Mouse (Mus musculus): Measurements from ENCODE around the gene Brip1. TPM values are rescaled to one million over a fixed set of nuclear protein-coding genes. Genes with fewer than 3 reads are reported as not detected.
"Not testable (repeated sequence)": the region's sequence is repeated elsewhere in the genome, so short reads cannot be mapped to it uniquely, and the experiment has no call there.

The Brip1 gene
- polyA plus RNA-seq, 1 experiment from 2014 or later: 11.7 TPM

DNA sequence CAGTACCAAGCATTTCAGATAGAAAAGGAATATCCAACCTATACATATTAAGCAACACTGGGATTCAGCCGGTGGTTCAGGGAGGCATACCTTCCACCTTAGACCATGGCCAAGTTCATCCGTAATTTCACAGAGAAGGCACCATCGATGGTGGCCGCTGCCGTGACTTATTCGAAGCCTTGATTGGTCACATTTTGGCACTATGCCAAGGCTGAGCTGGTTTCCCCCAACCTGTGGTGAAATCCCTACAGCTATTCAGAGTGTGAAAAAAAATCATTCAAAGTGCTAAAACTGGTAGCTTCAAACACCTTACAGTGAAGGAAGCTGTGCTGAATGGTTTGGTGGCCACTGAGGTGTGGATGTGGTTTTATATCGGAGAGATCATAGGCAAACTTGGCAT is 15.8 kb downstream of the Brip1 start:
- not testable (repeated sequence) for H3K9me3 ChIP-seq; H3K4me1 ChIP-seq; H3K27ac ChIP-seq; DNase-seq (ENCODE audit: extremely low spot score, low spot score); H3K4me3 ChIP-seq; H3K27me3 ChIP-seq (ENCODE audit: poor library complexity, severe bottlenecking)
- 97% methylated on average over 7 of the region's 7 CpGs for WGBS
- H3K36me3 ChIP-seq (replicated peaks): peaks cover 27% of the 10 kb centered on the region

DNA sequence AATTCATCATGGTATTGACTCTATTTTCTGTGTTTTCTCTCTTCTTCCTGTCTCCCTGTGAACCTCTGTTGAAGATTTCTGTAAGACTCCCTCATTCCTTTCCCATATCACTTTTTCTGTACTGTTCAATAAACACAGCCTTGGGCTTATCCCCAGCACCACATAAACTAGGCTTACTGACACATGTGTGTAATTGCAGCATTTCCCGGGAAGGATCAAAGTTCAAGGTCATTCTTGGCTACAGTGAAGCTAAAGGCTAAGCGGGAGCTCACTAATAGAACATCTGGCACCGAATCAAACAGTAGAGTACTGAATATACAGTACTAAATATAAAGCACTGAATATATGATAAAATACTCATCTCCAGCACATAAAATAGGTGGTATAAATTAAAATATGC is 25.2 kb downstream of the Brip1 start:
- H3K9me3 ChIP-seq: no peaks in the 10 kb centered on the region
- no peak for DNase-seq (ENCODE audit: extremely low spot score, low spot score)
- WGBS: 86% methylated on average over 3 of the region's 3 CpGs

DNA sequence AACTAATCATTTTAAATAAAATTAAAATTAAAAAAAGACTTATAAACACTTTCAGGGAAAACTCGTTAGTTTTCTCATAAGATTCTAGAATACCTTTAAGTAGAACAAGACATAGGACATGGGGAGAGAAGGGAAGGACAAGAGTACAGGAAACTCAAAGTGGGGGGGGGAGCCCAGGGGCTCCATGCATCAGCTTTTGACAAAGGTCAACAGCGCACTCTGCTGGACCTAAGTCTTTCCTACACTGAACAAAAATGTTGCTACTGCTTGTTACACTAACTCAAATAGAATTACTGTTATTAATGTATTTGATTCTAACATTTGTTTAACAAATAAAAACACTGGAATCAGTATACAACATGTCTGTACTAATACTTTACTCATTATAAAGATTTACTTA is 26.8 kb downstream of the Brip1 start:
- Histone ChIP-seq H3K27me3 (ENCODE audit: poor library complexity, severe bottlenecking) (no peaks in the 10 kb centered on the region), H3K4me1 (no peaks in the 10 kb centered on the region), H3K9me3 (no peaks in the 10 kb centered on the region), H3K36me3 (replicated peaks) (no peaks in the 10 kb centered on the region), H3K4me3 (no peak overlapping the region), H3K27ac (no peak overlapping the region)
- DNase-seq (ENCODE audit: extremely low spot score, low spot score): no peak
- WGBS: 58% methylated on average over 2 of the region's 2 CpGs

More for the DNA sequence above, 25.2 kb downstream of the Brip1 start:
- Histone ChIP-seq H3K27me3 (ENCODE audit: poor library complexity, severe bottlenecking) (no peaks in the 10 kb centered on the region), H3K4me3 (no peak overlapping the region), H3K27ac (no peak overlapping the region), H3K36me3 (replicated peaks) (no peaks in the 10 kb centered on the region), H3K4me1 (no peaks in the 10 kb centered on the region)

DNA sequence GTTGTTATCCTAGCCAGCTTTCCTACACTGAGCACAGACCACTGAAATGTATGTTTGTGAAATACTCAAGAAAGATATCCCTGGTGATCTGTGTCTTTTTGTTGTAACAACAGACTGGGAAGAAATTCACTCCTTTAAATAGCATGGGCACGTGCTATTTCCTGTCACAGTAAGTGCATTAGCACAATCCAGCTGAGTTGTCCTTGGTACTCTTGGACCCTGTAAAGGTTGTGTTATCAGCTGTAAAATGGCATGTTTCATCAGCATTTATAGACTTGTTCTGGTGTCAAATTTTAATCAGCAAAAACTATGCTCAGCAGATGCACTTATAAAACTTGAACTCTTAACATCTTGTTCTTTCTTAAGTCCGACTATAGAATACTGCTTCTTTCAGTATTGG is 30.2 kb downstream of the Brip1 start:
- Histone ChIP-seq H3K4me1 (no peaks in the 10 kb centered on the region), H3K27me3 (ENCODE audit: poor library complexity, severe bottlenecking) (no peaks in the 10 kb centered on the region), H3K36me3 (replicated peaks) (no peaks in the 10 kb centered on the region), H3K4me3 (no peak overlapping the region), H3K27ac (no peak overlapping the region), H3K9me3 (no peaks in the 10 kb centered on the region)
- 97% methylated on average over 2 of the region's 2 CpGs for WGBS
- DNase-seq (ENCODE audit: extremely low spot score, low spot score): no peak

DNA sequence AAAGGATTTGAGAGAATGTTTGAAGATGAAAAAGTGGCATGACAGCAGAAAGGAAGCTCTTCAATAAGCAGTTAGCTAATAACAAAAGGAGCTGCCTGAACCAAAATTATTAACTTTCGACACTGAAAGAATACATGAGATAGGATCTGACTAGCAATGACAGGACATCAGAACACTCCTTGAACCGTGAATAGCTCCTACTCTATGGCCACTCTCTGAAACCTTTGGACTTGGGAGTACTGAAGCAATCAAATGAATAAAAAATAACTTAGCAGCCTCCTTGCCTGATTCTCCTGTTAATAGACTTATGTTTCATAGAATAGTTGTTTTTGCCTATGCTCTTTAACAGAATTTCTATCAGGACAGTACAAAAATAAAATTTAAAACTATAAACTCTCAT is 40.7 kb downstream of the Brip1 start:
- WGBS: 83% methylated on average over 2 of the region's 2 CpGs

DNA sequence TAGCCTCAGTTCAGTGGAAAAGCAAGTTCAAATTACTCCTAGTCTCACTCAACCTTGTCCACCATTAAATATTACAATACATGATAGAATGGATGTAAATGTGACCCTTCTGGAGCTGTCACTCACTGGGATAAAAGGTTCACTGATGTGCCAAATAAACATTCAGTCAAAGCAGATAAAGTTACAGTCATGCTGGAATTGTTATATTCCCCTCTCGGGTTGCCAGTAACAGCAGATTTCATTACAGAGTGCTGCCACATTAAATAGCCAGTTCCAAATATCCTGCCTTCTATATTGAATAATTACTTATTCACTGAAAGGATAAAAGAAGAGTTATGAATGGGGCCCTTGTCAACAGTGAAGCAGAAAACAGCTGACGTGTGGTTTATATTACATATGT is 42.0 kb downstream of the Brip1 start:
- Histone ChIP-seq H3K4me3 (no peak overlapping the region), H3K36me3 (replicated peaks) (peaks cover 2% of the 10 kb centered on the region), H3K27me3 (ENCODE audit: poor library complexity, severe bottlenecking) (no peaks in the 10 kb centered on the region), H3K4me1 (no peaks in the 10 kb centered on the region), H3K9me3 (no peaks in the 10 kb centered on the region), H3K27ac (no peak overlapping the region)
- 81% methylated on average over 2 of the region's 2 CpGs for WGBS
- no peak for DNase-seq (ENCODE audit: extremely low spot score, low spot score)

More for the DNA sequence above, 40.7 kb downstream of the Brip1 start:
- H3K36me3 ChIP-seq (replicated peaks): peaks cover 10% of the 10 kb centered on the region
- no peaks in the 10 kb centered on the region for H3K9me3 ChIP-seq
- H3K4me1 ChIP-seq: no peaks in the 10 kb centered on the region
- no peak overlapping the region for H3K4me3 ChIP-seq
- no peak for DNase-seq (ENCODE audit: extremely low spot score, low spot score)
- no peaks in the 10 kb centered on the region for H3K27me3 ChIP-seq (ENCODE audit: poor library complexity, severe bottlenecking)
- H3K27ac ChIP-seq: no peak overlapping the region

DNA sequence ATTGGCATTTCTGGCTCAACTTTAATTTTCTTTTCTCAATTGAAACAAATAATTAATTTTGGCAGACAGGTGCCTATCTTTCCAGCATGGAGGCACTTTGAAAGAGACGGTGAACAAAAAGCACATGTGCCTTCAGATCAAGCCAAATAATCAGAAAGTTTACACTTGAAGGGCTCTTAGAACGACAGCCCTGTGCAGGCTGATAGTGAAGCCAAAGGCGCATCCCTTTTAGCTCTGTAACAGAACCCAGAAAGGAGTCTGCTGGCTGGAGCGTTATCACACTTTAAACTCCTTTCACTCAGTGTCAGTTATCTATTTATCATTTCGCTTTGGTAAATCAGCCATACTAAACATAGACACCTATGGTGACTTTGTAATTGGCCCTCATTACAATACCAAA is 45.4 kb downstream of the Brip1 start:
- no peaks in the 10 kb centered on the region for H3K4me1 ChIP-seq
- H3K27ac ChIP-seq: no peak overlapping the region
- H3K36me3 ChIP-seq (replicated peaks): peaks cover 12% of the 10 kb centered on the region
- no peak for DNase-seq (ENCODE audit: extremely low spot score, low spot score)
- H3K4me3 ChIP-seq: no peak overlapping the region
- H3K27me3 ChIP-seq (ENCODE audit: poor library complexity, severe bottlenecking): no peaks in the 10 kb centered on the region
- H3K9me3 ChIP-seq: no peaks in the 10 kb centered on the region
- 84% methylated on average over 5 of the region's 5 CpGs for WGBS

DNA sequence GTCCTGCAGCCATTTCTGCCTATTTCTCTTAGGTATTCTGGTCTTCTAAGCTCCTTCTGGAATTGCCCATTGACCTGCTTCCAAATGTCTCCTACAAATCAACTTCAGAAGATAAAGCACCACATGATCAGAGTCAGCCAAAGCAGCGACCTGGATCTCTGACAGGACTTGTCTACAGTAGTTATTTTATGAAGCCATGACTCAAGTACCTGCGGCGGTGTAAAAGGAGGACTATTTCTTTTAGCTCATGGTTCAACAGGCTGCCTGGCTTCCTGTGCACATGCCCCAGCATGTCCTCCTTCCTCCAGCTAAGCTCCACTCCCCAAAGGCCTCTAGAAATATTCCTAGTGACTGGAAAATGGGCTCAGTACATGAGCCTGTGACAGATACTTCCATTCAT is 69.7 kb downstream of the Brip1 start:
- no peak overlapping the region for H3K27ac ChIP-seq
- no peaks in the 10 kb centered on the region for H3K27me3 ChIP-seq (ENCODE audit: poor library complexity, severe bottlenecking)
- H3K4me1 ChIP-seq: no peaks in the 10 kb centered on the region
- no peak overlapping the region for H3K4me3 ChIP-seq
- no peak for DNase-seq (ENCODE audit: extremely low spot score, low spot score)
- peaks cover 15% of the 10 kb centered on the region for H3K36me3 ChIP-seq (replicated peaks)
- WGBS: 91% methylated on average over 3 of the region's 3 CpGs
- no peaks in the 10 kb centered on the region for H3K9me3 ChIP-seq

DNA sequence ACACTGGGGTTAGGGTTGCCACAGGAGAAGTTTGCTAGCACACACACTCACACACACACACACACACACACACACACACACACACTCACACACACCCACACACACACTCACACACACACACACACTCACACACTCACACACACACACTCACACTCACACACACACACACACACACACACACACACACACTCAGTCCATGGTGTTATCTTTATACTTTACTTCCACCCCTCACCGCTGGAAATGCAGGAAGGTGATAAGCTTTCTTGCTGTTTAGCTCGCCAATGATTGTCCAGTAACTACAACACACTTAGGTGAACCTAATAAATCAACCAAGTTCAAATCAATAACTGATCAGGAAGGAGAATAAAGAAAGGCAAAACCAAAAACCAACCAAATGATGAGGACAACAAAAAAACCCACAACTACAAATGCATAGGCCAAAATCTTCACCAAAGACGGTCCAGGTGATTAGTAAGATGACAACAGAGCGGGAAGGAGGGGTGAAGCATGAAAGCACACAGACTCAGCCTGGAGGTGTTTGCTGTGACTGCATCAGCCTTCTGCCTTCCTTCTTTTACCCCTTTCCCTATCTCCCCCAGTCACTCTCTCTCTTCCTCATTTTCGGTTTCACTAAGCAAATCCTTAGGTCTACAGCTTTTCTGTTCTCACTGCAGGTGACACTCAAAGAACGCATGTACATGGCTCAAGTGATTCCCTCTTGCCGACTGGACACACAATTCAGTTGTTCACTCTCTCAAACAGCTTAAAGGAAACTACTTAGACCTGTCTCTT is 83.7 kb downstream of the Brip1 start:
- 90% methylated on average over 7 of the region's 7 CpGs for WGBS
- no peaks in the 10 kb centered on the region for H3K27me3 ChIP-seq (ENCODE audit: poor library complexity, severe bottlenecking)
- H3K27ac ChIP-seq: no peak overlapping the region
- no peak for DNase-seq (ENCODE audit: extremely low spot score, low spot score)
- no peaks in the 10 kb centered on the region for H3K4me1 ChIP-seq
- no peaks in the 10 kb centered on the region for H3K36me3 ChIP-seq (replicated peaks)
- no peak overlapping the region for H3K4me3 ChIP-seq
- no peaks in the 10 kb centered on the region for H3K9me3 ChIP-seq

DNA sequence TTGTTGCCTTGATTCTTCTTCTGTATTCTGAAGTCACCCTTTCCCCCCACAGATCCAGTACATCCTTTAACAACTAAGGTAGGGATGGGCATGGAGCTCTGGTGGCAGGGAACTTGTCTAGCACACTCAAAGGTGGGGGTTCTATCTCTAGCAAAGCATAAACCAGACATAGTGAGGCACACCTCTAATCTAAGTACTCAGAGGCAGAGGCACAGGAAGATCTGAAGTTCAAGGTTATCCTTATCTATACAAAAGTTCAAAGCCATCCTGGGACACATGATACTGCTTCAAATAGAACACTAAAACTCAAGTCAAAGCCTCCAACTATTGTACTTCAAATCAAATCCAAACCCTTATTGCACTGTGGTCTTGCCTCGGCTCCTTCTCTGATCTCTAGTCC is 85.0 kb downstream of the Brip1 start:
- Histone ChIP-seq H3K27ac (no peak overlapping the region), H3K4me1 (no peaks in the 10 kb centered on the region)
- WGBS: 93% methylated on average over 1 of the region's 1 CpGs

DNA sequence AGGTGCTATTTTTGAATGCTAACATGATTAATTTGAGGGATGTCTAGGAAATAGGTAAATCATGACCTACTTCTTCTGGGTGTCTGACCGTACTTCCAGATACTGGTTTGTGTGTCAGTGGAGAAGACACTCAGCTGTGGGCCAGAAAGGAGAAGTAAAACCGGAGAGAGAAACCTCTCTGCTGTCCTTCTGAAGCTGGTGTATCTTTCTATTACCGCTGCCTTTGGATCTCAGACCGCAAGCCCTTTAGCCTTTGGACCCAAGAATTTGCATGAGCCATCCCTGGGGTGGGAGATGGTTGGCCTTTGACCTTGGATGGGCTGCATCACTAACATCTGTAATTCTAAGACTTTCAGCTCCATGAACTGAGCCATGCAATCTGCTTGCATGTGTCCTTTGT is 93.7 kb downstream of the Brip1 start:
- WGBS: 96% methylated on average over 4 of the region's 4 CpGs
- no peak overlapping the region for H3K4me3 ChIP-seq

More for the DNA sequence above, 85.0 kb downstream of the Brip1 start:
- H3K27me3 ChIP-seq (ENCODE audit: poor library complexity, severe bottlenecking): no peaks in the 10 kb centered on the region
- no peak overlapping the region for H3K4me3 ChIP-seq
- H3K9me3 ChIP-seq: no peaks in the 10 kb centered on the region
- no peaks in the 10 kb centered on the region for H3K36me3 ChIP-seq (replicated peaks)
- no peak for DNase-seq (ENCODE audit: extremely low spot score, low spot score)

DNA sequence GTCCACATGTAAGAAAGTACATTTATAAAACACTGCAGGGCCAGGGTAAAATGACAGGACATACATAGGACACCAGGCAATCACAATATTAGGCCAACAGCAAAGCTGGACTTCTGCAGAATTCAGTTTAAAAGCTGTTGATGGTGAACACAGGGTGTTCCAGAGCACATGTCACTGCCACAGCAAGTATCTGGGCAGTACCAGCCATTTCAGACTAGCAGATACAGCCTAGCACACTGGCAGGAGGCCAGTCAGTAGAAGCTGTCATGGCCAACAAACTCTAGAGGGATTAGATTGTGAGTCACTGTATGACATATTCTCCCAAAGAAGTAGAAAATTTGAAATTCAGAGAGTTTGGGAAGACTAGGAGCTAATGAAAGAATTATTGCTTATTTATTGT is 94.4 kb downstream of the Brip1 start:
- DNase-seq (ENCODE audit: extremely low spot score, low spot score): no peak
- Histone ChIP-seq H3K9me3 (no peaks in the 10 kb centered on the region), H3K4me3 (no peak overlapping the region), H3K4me1 (no peaks in the 10 kb centered on the region), H3K27ac (no peak overlapping the region), H3K36me3 (replicated peaks) (peaks cover 45% of the 10 kb centered on the region), H3K27me3 (ENCODE audit: poor library complexity, severe bottlenecking) (no peaks in the 10 kb centered on the region)

More for the DNA sequence above, 93.7 kb downstream of the Brip1 start:
- no peak overlapping the region for H3K27ac ChIP-seq
- DNase-seq (ENCODE audit: extremely low spot score, low spot score): no peak
- no peaks in the 10 kb centered on the region for H3K4me1 ChIP-seq
- no peaks in the 10 kb centered on the region for H3K27me3 ChIP-seq (ENCODE audit: poor library complexity, severe bottlenecking)
- peaks cover 45% of the 10 kb centered on the region for H3K36me3 ChIP-seq (replicated peaks)
- H3K9me3 ChIP-seq: no peaks in the 10 kb centered on the region

DNA sequence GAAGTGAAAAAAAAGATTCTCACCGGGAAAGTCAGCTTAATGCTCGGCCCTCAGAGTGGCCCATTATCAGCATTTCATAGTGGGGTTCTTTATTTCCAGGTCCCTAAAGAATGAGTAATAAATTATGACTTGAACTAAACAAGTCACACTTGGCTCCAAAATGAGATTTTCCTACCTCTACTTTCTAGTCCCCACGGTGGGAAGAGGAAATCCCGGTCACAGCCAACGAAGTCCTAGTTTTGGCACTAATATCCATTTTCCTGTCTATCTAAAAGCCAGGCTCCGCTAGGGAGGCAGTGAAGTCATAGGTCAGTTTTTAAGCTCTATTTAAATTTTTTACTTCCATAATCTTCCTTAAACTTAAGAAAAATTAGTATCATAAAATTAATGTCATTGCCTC is 99.8 kb downstream of the Brip1 start:
- Histone ChIP-seq H3K27me3 (ENCODE audit: poor library complexity, severe bottlenecking) (no peaks in the 10 kb centered on the region), H3K36me3 (replicated peaks) (peaks cover 26% of the 10 kb centered on the region), H3K4me3 (no peak overlapping the region), H3K27ac (no peak overlapping the region), H3K4me1 (no peaks in the 10 kb centered on the region), H3K9me3 (no peaks in the 10 kb centered on the region; the same call in 1 of the 2 replicates)
- DNase-seq (ENCODE audit: extremely low spot score, low spot score): no peak
- WGBS: 90% methylated on average over 6 of the region's 6 CpGs

DNA sequence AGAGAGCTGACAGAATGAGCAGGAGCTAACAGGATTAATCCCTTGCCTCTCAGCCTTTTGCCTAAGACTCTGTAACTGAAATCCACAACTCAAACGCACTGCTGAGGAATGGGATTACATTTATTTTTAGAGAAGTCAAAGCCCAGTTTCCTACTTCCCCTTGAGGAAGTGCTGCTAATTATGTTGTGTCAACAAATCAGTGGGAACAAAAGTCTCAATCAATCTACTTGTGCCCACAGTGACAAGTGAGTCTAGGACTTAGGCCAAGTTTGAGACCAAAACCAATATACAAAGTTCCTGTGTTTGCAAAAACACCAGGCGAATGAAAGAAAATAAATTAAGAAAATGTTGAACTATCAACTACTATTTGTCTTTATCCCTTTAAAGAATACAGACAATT is 101.7 kb downstream of the Brip1 start:
- Histone ChIP-seq H3K9me3 (no peaks in the 10 kb centered on the region; the same call in 1 of the 2 replicates), H3K27ac (no peak overlapping the region), H3K36me3 (replicated peaks) (peaks cover 26% of the 10 kb centered on the region), H3K27me3 (ENCODE audit: poor library complexity, severe bottlenecking) (no peaks in the 10 kb centered on the region), H3K4me3 (no peak overlapping the region), H3K4me1 (no peaks in the 10 kb centered on the region)
- DNase-seq (ENCODE audit: extremely low spot score, low spot score): no peak
- WGBS: 73% methylated on average over 2 of the region's 2 CpGs
